Mouse (Mus musculus) cerebellum, adult 18-20 months (tissue): ENCODE data around the gene Mpp2.

Experiments
- DNase-seq, 2 experiments: peaks; one replicate each; pipeline ENCODE4 v3.0.0; 2021

Mpp2 gene

DNA sequence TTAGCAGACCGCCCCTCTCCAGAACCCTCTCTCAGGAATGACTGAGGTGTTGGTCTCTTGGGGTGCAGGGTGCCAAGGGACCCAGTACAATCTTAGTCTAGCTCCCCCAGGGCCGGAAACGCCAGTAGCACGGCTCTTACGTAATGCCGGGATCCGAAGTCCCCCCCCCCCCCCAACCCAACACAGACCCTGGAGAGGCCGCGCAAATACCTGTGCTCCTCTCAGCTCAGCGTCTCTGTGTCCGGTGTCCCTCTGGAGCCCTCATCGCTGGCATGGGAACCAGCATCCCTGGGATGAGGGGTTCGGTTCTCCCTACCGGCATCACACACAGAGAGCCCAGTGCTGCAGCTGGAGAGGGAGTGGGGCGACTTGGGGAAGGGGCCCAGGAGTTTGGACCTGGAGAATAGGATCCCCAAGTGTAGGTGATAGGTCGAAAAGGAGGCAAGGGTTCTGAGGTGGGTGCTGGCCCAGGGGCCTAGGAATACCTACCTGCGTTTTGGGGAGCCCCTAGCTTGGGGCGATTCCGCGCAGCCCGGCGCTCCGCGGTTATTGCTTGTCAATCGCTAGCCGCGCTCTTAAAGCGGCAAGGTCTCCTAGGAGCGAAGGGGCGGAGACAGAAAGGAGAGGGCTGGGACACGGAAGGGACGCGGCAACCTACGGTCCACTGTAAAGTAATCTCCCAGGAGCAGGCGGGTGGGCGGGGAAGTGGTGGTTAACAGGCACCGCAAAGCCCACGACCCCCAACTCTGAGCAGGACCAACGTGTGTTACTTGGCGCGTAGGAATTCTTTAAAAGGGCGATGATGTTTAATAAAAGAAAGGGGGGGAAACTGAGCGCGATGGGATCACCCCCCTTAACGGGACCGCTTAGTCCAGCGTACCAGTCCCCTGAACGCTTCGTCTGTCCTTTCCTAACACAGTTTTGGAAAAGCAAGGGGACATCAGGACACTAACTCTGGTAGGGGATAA is at the start of gene Mpp2:
Gene Mpp2 (minus strand): TSS at position 585 of the 968 bp plus-strand sequence.
- DNase-seq: peak; percentile 74 to 82

DNA sequence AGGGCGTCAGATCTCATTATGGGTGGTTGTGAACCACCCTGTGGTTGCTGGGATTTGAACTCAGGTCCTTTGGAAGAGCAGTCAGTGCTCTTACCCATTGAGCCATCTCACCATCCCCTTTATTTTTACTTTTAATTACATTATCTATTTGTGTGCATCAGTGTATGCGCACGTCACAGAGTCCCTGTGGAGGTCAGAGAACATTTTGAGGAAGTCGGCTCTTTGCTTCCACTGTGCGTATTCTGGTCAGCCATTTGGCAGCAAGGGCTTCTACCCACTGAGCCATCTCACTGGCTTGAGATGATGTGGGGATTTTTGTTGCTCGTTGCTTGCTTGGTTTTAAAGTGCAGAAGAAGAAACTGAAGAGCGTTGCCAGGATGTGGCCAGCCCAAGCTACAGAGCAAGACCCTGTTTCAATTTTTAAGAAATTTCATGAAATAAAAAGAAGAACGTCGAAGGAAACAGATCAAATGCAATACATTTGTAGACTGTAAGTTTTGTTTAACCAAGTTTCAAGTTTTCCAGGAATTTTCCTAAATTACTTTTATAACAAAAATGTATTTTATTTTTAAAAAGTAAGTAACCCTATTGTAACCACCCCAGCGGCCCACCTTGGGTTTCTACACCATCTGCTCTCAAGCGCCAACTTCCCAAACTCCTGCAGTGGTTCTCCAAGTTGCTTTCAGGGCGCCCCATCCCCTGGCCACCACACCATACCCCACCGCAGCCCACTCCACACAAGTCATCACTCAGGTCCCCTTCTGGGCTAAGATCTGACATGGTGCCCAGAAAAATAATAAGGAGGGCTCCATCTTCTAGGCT is 49.5 kb upstream of the Mpp2 start:
- DNase-seq: no peak

DNA sequence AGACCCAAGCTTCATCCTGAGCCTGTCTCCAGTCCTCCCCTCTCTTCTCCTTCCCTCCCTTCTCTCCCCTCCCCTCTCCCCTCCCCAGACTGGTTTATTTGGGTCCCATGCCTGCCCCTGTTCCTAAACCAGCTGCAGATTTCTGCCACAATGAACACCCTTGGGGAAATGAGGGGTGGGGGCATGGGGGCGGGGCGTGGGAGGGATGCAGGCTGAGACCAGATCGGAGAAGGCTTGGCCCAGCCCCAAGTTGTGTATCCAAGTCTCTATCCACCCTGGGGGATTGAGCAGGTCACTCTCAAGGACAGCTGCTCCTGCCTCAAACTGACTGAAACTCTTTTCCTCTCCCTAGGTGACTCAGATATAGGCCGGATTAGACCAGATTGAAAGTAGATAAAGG is 46.2 kb upstream of the Mpp2 start:
- DNase-seq: no peak

DNA sequence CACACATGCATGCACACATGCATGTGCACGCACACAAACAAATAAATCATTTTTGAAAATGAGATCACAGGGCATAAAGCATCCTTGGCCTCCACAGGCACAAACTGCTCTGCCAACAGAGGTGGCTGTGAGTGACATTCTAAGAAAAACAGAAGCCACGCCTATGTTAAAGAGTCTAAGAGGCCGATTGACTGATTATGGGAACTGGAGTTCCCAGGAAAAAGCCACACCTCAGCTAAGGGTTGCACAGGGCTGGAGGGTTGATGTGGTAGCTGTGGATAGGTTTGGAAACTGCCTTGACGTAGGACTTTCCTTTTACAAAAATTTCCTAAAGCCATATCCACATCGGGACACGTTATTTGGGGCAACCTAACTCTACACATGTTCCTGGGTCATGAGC is 29.1 kb upstream of the Mpp2 start:
- DNase-seq: no peak

DNA sequence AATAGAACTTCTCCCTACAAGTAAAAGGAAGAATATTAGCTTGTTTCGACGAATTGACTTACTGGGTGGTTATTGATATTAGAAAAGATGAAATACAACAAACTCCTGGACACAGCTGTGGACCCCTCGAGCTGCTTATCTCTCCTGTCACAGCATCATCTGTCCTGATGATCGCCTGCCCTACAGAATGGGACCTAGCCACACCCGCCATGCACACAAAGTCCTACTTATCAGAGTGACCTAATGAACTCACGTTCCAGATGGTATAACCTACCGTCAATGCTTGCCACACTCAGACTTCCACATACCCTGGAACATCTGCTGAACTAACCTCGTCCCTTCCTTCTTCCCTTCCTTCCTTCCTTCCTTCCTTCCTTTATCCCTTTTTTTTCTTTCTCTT is 27.9 kb upstream of the Mpp2 start:
- no peak for DNase-seq

DNA sequence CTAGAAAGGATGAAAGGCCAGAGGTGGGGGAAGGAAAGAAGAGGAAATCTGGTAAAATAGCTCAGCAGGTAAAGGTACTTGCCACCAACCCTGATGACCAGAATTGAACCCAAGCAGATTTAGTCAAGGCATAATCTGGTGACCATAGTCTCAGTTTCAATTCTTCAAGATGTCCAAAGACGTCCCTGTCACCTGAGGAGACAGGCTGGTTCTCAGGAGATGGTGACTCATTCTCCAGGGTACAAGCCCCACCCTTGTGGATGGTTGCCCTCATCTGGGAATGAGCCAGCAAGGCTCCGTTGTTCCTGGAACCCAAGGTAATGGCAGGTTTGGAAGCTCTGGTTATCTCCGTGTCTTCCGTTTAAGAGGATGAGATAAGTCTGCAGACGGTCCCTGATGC is 23.3 kb upstream of the Mpp2 start:
- DNase-seq: no peak

DNA sequence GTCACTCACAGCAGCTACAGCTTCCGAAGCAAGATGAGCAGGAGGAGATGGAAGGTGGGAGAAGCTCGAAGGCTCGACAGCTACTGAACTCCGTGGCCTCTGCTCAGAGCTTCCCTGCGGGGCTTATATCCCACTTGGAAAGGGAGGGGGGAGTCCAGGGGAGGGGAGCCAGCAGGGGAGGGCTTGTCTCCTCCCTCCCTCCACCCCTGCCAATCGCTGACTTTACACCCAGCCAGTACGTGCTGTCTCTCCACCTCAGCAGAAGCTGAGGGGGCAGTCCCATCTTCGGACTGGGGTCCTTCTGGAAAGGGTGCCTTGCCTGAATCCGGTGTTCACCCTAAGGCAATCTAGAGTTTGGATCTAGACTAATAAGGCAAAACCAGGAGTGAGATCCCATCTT is 19.4 kb upstream of the Mpp2 start, which contains the start of gene Pyy:
Gene Pyy (minus strand): TSS at position 101 of the 400 bp plus-strand sequence.
- no peak for DNase-seq

DNA sequence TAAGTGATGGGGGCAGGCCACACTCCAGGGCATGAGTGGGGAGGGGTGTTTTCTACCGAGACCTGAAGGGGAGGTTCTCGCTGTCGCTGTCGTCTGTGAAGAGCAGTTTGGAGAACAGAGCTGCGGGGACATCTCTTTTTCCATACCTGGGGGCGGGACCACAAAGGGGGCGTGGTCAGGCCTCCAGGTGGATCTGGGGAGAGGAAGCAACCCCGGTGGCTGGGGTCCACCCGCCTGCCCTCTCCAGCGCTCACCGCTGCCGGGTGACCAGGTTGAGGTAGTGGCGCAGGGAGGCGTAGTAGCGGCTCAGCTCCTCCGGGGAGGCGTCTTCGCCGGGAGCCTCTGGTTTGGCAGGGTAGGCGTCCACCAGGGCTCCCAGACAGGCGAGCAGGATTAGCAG is 18.6 kb upstream of the Mpp2 start:
- DNase-seq: no peak

DNA sequence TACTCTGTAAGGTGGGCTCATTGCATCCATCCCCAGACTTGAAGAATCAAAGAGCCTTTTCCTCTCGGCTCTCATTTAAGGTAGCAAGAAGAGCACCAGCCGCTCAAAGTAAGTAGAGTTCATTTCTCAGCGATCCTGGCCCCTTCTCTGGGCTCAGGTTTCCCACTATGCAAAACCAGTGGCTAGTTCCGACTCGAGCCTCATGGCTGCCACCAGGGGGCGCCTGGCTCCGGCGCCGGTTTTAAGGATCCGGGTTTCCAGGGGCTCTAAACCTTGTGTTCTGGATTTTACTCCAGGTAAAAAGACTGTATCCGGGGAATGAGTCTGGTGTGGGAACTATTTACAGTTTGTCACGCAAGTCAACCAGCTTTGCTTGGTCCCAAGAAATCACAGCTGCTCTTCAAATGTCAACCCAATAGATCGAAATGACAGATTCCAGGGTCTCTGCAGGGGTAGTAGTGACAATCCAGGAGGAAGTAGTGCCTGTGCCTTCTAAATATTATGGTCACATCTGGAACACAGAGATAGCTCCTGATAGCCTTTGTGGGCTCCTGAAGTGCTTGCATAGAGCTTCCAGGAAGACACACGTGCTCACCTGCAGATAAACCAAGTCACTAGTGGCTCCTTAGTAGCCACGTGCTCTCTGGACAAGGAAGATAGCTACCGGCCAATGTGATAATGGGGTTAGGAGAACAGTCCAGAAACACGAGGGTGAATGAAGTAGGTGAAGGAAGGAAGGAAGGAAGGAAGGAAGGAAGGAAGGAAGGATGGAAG is 14.4 kb upstream of the Mpp2 start:
- DNase-seq: peak; percentile 55 to 84

DNA sequence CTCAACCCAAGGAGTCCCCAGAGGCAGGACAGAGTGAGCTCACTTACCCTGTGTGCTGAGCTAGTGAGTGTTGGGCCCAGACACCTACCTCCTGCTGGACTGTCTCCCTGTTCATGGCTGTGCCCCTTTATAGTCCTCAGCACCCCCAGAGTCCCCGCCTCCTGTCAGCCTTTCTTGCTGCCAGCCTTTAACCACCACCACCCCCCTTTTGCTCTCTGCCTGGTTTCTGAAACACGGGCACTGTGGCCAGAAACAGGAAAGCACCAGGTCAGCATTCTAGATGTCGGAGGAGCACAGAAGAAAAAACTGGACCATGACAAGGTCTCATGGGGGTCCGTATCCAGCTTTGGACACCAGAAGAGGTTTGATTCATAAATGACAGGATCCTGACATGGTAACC is 12.9 kb upstream of the Mpp2 start, which contains the start of gene Ppy:
Gene Ppy (minus strand): TSS at position 101 of the 400 bp plus-strand sequence.
- no peak for DNase-seq

DNA sequence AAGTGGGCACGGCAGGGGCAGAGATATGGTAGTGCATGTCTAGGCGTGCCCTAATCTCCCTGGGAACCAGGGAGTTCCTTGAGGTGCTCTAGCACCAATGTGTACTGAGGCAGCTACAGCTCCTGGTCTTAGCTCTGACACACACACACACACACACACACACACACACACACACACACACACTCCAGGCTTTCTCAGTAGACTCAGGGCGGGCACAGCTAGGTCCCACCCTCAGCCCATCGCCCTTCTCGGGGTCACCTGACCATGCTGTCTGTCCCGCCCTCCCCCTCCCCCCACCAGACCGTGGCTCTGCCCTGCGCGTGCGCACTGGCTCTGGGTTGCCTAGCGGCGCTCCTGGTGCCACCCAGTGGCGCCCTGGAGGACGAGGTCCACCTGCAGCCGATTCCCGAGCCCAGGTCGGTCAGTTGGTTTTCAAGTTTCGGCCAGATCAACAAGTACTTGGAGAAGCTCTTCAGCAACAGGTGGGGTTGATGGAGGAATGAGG is 8.6 kb upstream of the Mpp2 start:
- peak; percentile 72 to 77 for DNase-seq

DNA sequence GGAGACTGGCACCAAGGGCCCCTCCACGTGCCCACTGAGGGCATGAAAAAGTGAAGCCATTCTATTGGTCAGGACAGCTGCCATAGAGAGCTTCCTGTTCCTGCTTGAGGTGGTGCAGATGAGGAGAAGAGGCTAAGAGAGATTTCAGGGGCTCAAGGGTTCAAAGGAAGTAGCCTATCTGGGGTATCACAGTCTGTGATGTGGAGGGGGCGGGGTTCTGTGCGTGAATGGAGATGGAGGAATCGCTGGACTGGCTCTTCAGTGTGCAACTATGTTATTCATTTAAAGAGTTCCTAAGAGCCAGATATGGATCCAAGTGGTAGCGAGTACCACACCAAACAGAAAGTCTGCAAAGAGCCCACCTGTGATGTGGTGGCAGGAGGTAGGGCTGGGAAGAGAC is 8.1 kb upstream of the Mpp2 start:
- DNase-seq: no peak

DNA sequence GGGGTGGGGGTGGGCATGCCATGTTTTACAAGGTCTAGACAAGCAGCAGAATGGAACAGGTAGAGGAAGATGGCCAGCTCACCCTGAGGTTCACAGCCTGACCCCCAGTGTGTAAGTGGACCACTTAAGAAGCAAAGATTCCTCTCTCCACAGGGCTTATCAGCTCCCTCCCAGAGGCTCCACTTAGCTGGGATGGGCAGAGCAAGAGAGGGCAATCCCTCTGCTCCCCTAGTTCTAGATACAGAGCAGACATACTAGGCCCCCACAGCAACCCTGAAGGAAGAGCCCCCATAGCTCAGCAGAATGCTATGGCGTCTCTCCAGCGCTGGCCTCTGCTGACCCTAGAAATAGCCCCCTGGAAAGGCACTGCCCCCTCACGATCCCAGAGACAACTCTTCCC is 7.4 kb upstream of the Mpp2 start:
- DNase-seq: no peak

DNA sequence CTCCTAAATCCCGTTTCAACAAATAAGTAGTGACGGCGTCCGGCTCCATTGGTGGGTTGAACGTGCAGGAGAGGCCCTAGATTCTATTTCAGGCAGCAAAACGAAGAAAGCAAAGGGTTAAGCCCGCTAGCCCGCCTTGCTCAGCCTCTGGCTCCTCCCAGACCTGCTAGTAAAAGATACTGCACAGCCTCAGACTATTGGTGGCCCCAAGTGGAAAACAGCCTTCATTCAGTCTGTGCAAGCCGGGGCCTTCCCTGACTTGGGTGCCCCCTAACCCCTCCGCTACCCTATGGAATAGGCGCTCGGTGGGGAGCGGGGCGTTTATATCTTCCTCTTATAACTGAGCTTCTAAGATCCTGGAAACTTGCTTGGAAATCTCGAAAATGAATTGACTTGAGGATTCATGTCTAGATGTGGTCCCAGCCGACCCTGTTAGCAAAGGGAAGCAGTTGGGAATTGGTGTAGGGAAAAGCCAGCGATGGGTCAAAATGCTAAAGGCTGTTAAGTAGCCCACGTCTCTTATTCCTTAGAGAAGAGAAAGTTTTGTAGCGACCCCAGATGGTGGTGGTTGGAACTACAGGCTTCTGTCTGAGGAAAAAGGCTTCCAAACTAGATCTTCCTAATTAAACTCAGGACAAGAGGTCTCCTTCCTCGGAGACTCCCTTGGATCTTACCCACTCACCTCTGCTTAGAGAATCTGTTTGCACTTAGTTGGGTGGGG is 933 bp upstream of the Mpp2 start:
- DNase-seq: peak; percentile 71 to 78

DNA sequence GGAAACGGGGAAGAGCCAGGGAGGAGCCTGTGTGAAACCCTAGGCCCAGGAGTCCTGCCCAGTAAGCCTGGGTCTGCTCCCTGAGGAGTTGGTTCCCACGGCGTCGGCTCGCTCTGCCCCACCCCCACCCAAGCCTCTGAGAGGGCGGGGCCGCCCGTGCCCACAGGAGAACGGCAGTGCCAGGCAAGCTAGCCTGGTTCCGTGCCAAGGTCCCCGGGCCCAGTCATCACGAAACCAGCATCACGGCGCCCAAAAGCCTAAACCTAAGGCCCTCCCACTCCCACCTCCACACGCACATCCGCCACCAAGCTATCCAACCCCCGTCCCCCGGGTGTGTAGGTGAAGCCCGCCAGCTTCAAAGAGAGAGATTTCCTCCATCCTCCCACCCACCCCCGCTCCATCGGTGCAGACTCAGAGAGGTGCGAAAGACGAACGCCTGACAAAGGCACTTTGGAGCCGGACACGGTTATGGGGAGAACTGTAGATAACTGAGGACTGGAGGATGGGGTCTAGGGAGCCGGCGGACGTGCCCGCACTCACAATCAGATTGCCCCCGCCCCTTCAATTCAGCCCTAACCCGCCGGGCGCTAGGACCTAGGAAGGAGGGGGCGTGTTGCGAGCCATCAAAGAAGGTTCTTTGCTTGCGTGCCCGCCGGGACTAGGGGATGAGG is 1.1 kb downstream of the Mpp2 start:
- DNase-seq: peak; percentile 76 to 81

DNA sequence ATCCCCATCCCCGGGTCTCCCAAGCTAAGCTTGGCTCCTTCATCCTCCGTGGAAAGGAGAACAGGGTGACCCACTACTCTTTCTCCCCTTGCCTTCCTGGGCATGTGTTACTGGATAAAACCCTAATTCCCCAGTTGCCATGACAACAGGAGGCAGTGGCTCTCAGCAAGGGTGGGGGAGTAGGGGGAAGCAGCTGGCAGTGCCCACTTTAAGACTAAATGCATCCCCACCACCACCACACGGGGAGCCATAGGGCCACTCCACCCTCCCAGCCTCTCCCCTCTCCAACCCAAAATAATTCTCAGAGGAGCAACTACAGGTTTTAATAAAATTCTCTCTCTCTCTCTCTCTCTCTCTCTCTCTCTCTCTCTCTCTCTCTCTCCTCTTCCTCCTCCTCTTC is 2.0 kb downstream of the Mpp2 start:
- DNase-seq: no peak

DNA sequence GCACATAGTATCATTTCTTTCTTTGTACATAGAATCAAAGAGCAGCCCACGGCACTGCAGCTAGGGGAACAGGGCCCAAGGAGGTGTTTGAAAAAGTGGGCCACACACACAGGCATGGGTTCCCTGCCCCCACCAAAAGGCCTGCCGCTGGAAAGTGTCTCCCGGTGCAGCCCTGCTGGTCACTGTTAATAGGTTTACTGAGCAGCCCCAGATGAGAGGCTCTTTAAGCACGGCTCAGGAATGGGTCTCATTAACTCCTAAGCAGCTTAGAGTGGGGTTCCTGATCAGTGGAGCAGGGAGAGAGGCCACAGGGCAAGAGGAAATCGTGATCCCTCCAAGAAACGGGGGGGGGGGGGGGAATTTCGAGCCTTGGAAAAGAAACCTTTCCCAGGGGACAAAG is 4.2 kb downstream of the Mpp2 start:
- no peak for DNase-seq

DNA sequence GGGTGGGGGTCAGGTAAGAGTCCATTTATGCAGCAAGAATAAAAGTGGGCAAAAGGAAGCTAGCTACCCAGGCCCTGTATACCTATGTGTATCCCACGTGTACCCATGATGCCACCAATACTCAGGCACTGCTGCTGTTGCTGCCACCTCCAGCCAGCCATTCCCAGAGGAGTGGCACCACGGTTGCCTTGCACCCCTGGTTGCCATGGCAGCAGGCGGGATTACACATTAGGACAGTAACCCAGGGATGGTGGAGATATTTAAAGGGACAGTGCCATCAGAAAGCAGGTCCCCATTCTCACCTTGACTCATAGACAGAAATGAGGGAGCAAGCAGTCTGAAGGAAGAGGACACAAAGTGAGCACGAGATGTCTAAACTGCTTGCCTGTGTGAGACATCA is 5.1 kb downstream of the Mpp2 start:
- no peak for DNase-seq

DNA sequence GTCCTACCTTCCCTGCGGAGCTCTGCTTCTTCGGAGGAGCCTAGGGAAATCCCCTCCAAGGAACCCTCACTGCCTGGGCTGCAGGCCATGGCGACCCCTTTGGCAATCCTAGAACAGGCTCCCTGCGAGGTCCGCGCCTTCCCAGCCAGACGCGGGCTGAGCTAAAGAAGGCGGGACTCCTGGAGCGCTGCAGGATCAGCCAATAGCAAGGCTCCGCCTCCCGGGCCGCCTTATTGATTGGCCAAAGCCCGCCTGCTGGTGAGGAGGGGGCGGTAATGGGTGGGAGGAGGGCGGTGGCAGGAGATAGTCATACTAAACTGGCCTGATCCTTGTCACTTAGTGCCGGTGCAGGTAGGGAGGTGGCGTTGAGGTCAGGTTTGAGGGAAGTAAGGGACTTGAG is 6.0 kb downstream of the Mpp2 start:
- peak; percentile 59 to 66 for DNase-seq

DNA sequence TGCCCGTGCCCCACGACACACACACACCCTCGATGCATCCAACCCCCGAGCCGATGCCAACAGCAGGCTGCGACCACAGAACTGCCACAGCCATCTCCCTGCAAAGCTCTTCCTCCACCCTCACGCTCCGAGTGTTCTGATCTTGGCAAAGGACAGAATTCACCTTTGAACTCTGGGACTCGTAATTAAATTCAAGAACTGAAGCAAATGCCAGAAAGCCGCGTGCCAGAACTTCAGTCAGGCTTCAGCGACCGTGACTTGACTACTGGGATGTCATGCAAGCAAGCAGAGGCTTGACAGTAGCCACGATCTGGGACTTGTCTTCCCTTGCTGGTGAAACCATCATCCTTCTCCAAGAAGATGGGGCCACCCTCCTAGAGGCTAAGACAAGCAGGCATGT is 14.6 kb downstream of the Mpp2 start:
- DNase-seq: no peak

DNA sequence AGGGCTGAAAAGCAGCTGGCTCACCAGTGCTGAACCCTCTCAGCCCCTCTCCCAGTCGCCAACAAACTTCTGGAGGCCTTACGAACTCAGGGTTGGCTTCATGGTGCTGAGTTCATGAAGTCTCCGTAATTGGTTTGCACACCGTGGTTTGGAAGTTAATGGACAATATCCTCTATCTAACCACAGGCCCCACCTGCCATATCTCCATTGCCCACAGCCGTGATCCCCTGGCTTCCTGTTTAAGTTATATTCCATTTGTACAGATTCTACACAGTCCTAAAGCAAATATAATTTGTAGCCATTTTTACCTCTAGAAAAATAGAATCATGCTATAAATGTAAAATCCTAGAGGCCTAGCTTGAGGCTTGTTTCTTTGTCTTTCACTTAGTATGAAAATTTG is 15.6 kb downstream of the Mpp2 start:
- no peak for DNase-seq
